Comparison of ENCODE assay signal across 9 mouse cellular contexts in the genomic region with DNA sequence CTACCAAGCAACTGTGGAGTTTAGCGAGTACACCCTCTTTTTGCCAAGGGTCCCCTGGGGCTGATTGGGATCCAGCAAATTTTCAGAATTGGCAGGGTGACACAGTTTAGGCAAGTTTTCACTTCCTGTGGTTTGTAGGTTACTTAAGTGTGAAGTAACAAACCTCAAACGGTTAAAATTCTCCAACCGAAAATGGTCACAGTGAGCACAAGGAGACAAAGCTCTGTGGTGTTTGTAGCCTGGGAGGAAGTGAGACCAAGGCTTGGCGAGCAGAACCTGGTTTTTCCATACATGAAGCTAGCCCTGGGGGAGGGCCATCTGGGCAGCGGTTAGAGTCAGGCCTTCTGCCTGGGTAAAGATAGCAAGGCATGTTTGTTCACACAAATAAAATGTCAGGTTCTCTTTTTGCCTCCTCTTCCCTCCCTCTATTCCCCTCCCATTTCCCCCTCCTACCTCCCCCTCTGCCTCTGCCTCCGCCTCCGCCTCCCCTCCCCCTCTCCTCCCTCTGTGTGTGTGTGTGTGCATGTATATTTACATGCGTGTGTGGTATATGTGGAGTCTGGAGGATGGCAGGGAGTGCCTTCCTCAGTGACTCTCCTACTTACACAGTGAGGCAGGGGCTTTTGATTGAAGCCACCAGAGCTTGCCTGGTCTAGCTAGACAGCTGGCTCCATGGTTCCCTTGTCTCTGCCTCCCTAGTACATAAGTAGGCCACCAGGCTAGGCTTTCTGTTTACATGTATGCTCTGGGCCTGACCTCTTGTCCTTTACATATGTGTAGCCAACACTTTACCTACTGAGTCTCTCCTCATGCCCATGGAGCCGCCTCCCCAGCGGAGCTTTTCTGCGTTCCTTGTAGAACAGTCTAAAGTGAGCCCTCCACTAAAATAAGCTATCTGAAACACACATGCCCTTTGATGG.
DNase-seq lines count a peak whose midpoint lies in the region; TF ChIP-seq lines count a peak whose summit lies in the region.
"Had no signal": no experiment of that assay in that cellular context is flagged by ENCODE, and none has a peak within 500 bp of the region (broad histone marks: within the 10 kb centered on the region; RNA-seq: fewer than 3 reads in every experiment).

No protein-coding gene starts in this region.

- peak; percentile 48 to 61 for DNase-seq in lung, adult 18-20 months
- no peak for DNase-seq in lung, adult 2 months
- DNase-seq in adrenal gland, adult 2 months: peak; percentile 23
- peak; percentile 8 to 24 for DNase-seq in heart, postnatal 36 days
- DNase-seq in lung, postnatal 4 days: peak; percentile 64 to 74
- peak; percentile 87 for DNase-seq in thymus, postnatal 0 days (ENCODE audit: low spot score)
- DNase-seq in urinary bladder, adult 2 months (ENCODE audit: low spot score): no peak
- no peak for DNase-seq in embryo, embryonic 9.5 days (ENCODE audit: extremely low spot score)

- H3K4me3 ChIP-seq in lung, adult 2 months (replicated peaks; ENCODE audit: extremely low read depth, low read depth, low read length): no peak overlapping the region
- H3K4me3 ChIP-seq: neural tube, embryonic 13.5 days had no signal

- peaks cover 2% of the 10 kb centered on the region for H3K4me1 ChIP-seq in lung, adult 2 months (ENCODE audit: control insufficient read depth, insufficient read depth, low read length)
- H3K4me1 ChIP-seq: neural tube, embryonic 13.5 days had no signal

- WGBS in lung, adult 2 months: 49% methylated on average over 11 of the region's 11 CpGs

- intact Hi-C loops in heart, postnatal 36 days (cut with DNase I): no loop called here

- no peak for TF ChIP-seq POLR2A in lung, adult 2 months (IDR thresholded peaks at IDR 0.05; ENCODE audit: borderline replicate concordance, extremely low read depth, low read depth, low read length)

- TF ChIP-seq CTCF in lung, adult 2 months (IDR thresholded peaks at IDR 0.05; ENCODE audit: insufficient read depth, low read length): no peak

Comparison
In these comparisons a context has a peak if more than half of its experiments do, and no peak if none do; other contexts are left out.
1. DNase-seq: peak in lung, adult 18-20 months (2 of 2), adrenal gland, adult 2 months (single experiment), heart, postnatal 36 days (2 of 2), lung, postnatal 4 days (2 of 2) and thymus, postnatal 0 days (single experiment); none in lung, adult 2 months (single experiment), urinary bladder, adult 2 months (single experiment) and embryo, embryonic 9.5 days (single experiment).